Mouse (Mus musculus): ENCODE measurements around the gene Arcn1.

DNA sequence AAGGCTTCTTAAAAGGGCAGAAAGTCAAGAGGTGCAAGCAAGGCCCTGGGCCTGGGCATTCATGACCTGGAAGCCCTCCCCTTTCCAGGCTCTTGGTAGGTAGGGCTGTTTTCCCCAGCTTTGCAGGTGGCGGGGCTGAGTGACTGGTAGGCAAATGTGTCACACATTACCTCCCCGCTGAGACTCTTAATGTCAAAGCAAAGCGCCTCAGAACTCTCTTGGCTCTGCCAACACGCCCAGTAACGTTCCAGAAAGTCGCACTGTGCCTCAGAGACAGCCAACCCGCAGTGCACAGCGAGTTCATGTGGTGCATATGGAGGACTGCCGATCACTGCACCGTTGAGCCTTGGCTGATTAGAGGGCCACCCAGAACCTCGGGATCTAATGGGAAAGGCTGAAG is 74.6 kb downstream of the Arcn1 start:
- TF ChIP-seq CTCF (IDR thresholded peaks at IDR 0.05; ENCODE audit: control insufficient read depth, insufficient read depth, low read length), result no peak
- no peak for TF ChIP-seq POLR2A (IDR thresholded peaks at IDR 0.05; ENCODE audit: borderline replicate concordance, control insufficient read depth, low read depth, low read length)
